Mouse (Mus musculus) embryonic facial prominence, embryonic 13.5 days (tissue): ENCODE results near the gene Eef2kmt. TPM values are rescaled to one million over a fixed set of nuclear protein-coding genes. Genes with fewer than 3 reads are reported as not detected.

Source experiments
- microRNA-seq: library from miRNA; unstranded; fragments of <30 nt; microRNA quantifications from one replicate; pipeline ENCODE4, GENCODE M21; 2016
- polyA plus RNA-seq: library from polyadenylated mRNA; unstranded; fragments of >200 nt; fragmentation: Nextera tagmentation; extraction: Ambion mirVana; gene quantifications from 2 replicates; pipeline ENCODE4 v1.2.1, GENCODE M21; 2015

The Eef2kmt gene
- polyA plus RNA-seq, 1 experiment from 2014 or later = 20.3 TPM

Small RNAs within 50 kb of the gene (microRNA-seq; reads per million reads assigned to microRNA genes)
- gene Gm23689 (not detected), gene Gm26095 (not detected), gene Mir6364 (not detected)

Other genes with a start within 250 kb of the Eef2kmt start
- gene Smim22, start 248.7 kb downstream of the Eef2kmt start, polyA plus RNA-seq = 5.4 and 10.0 TPM in 2 replicates
- 59.2 and 65.8 TPM in 2 replicates for gene Rogdi, start 242.4 kb downstream of the Eef2kmt start, polyA plus RNA-seq
- 139 and 143 TPM in 2 replicates for gene Glyr1, start 206.1 kb downstream of the Eef2kmt start, polyA plus RNA-seq
- 20.9 and 22.9 TPM in 2 replicates for gene Ubn1, start 205.9 kb downstream of the Eef2kmt start, polyA plus RNA-seq
- 7.9 and 8.4 TPM in 2 replicates for gene Ppl, start 123.6 kb downstream of the Eef2kmt start, polyA plus RNA-seq
- 0.06 and 0.14 TPM in 2 replicates for gene Sec14l5, start 108.9 kb downstream of the Eef2kmt start, polyA plus RNA-seq
- 16.7 and 17.9 TPM in 2 replicates for gene Nagpa, start 52.0 kb downstream of the Eef2kmt start, polyA plus RNA-seq
- gene AU021092, start 33.7 kb downstream of the Eef2kmt start, polyA plus RNA-seq = 1.7 and 2.9 TPM in 2 replicates
- 31.2 and 38.1 TPM in 2 replicates for gene Alg1, start 22.4 kb downstream of the Eef2kmt start, polyA plus RNA-seq